ENCODE assay signal across 9 mouse cellular contexts in the genomic region with DNA sequence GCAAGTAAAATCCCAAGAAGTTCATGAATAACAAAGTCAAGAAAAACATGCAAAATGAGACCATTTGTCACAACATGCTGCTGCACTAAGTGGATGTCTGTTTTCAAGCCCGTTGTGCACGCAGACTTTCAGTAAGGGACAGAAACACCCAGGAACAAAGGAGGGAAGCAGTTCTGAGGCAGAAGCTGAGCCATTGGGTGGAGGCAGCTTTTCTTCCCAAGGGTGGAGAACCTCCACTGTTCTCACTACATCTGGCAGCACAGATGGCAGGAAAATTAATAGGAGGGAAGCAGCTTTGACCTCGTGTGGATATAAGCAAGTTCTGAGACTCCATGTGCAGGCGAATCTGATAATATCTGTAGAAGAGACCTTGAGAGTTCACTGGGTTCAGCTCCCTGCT.
DNase-seq lines count a peak whose midpoint lies in the region; ATAC-seq lines count a peak whose summit lies in the region.
"Had no signal": no experiment of that assay in that cellular context is flagged by ENCODE, and none has a peak within 500 bp of the region (broad histone marks: within the 10 kb centered on the region; RNA-seq: fewer than 3 reads in every experiment).

No protein-coding gene starts in this region.

- no peaks in the 10 kb centered on the region for H3K4me1 ChIP-seq in neural tube, embryonic 15.5 days
- 0 out of 2 replicates have a peak, but pooled peaks cover 8% of the 10 kb centered on the region for H3K4me1 ChIP-seq in hindbrain, embryonic 14.5 days (replicated peaks; ENCODE audit: control insufficient read depth, insufficient read depth, low read length)
- H3K4me1 ChIP-seq: stomach, embryonic 15.5 days had no signal

- 39% methylated on average over 4 of the region's 4 CpGs for WGBS in neural tube, embryonic 15.5 days
- 24% methylated on average over 4 of the region's 4 CpGs for WGBS in hindbrain, embryonic 14.5 days

- no peaks in the 10 kb centered on the region for H3K9me3 ChIP-seq in neural tube, embryonic 15.5 days (replicated peaks)
- no peaks in the 10 kb centered on the region for H3K9me3 ChIP-seq in hindbrain, embryonic 14.5 days (ENCODE audit: control insufficient read depth, low read length)
- H3K9me3 ChIP-seq: stomach, embryonic 15.5 days had no signal

- ATAC-seq in cerebellum, adult (ENCODE audit: insufficient number of reproducible peaks, low FRiP score, low TSS enrichment) = 0 out of 2 replicates have a peak, but pooled peaks have one; percentile 3
- no peak for ATAC-seq in neural tube, embryonic 15.5 days (ENCODE audit: low FRiP score)
- ATAC-seq in hindbrain, embryonic 14.5 days (ENCODE audit: low FRiP score) = peak; percentile 21; the same call in 1 of the 2 replicates

- no peak overlapping the region for H3K4me2 ChIP-seq in neural tube, embryonic 15.5 days
- H3K4me2 ChIP-seq in hindbrain, embryonic 14.5 days (replicated peaks) = no peak overlapping the region
- H3K4me2 ChIP-seq: stomach, embryonic 15.5 days had no signal

- no peak overlapping the region for H3K4me3 ChIP-seq in neural tube, embryonic 15.5 days (replicated peaks)
- no peak overlapping the region for H3K4me3 ChIP-seq in hindbrain, embryonic 14.5 days (replicated peaks; ENCODE audit: low read length)
- H3K4me3 ChIP-seq: stomach, embryonic 15.5 days had no signal

- no peak overlapping the region for H3K27ac ChIP-seq in neural tube, embryonic 15.5 days (replicated peaks)
- no peak overlapping the region for H3K27ac ChIP-seq in hindbrain, embryonic 14.5 days
- H3K27ac ChIP-seq: stomach, embryonic 15.5 days had no signal

- no peak overlapping the region for H3K9ac ChIP-seq in neural tube, embryonic 15.5 days (replicated peaks)
- no peak overlapping the region; the same call in 1 of the 2 replicates for H3K9ac ChIP-seq in hindbrain, embryonic 14.5 days
- H3K9ac ChIP-seq: stomach, embryonic 15.5 days had no signal

- DNase-seq in cerebellum, adult 9-11 months = no peak
- peak; percentile 24 for DNase-seq in neural tube, embryonic 10.5 days (ENCODE audit: extremely low spot score, low spot score)
- peak; percentile 24 for DNase-seq in hindbrain, embryonic 14.5 days (ENCODE audit: low spot score)
- peak; percentile 41 for DNase-seq in retina, postnatal 1 day
- DNase-seq in T-cell, adult 2 months (ENCODE audit: low spot score) = no peak
- DNase-seq in lung, postnatal 14 days = no peak

- no peaks in the 10 kb centered on the region for H3K27me3 ChIP-seq in neural tube, embryonic 15.5 days (replicated peaks)
- H3K27me3 ChIP-seq in hindbrain, embryonic 14.5 days (ENCODE audit: control insufficient read depth, insufficient read depth, low read length) = no peaks in the 10 kb centered on the region
- H3K27me3 ChIP-seq: stomach, embryonic 15.5 days had no signal

- H3K36me3 ChIP-seq in neural tube, embryonic 15.5 days = no peaks in the 10 kb centered on the region
- no peaks in the 10 kb centered on the region for H3K36me3 ChIP-seq in hindbrain, embryonic 14.5 days (replicated peaks; ENCODE audit: control insufficient read depth, insufficient read depth)
- H3K36me3 ChIP-seq: stomach, embryonic 15.5 days had no signal

Comparison
In these comparisons a context has a peak if more than half of its experiments do, and no peak if none do; other contexts are left out.
1. DNase-seq: peak in neural tube, embryonic 10.5 days (single experiment), hindbrain, embryonic 14.5 days (single experiment) and retina, postnatal 1 day (single experiment); none in cerebellum, adult 9-11 months (single experiment), T-cell, adult 2 months (single experiment) and lung, postnatal 14 days (single experiment).